Mouse (Mus musculus) spleen, postnatal 14 days (tissue): ENCODE results near the gene Trim27.

Experiments used
- DNase-seq, 2 experiments: peaks; one replicate each; pipeline ENCODE4 v3.0.0; 2021 to 2022; ENCODE audit warnings: low spot score in 2 of 2

Trim27 gene

DNA sequence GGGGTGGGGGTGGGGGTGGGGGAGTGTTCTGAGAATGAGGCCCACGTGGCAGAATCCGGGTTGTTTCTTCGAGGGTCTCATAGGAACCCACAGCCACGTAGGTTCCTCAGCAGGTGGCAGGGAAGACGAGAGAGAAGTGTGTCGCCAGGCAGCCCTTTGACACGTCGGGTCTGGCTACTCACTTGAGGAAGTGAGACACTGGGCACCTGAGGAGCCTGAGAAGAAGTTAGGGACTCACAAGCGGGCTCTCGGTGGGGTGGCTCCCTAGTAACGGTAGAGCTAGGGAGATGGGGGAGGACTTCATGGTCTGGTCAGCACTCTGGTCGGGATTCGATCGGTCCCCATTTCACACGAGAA, at the start of gene Trim27:
Trim27 (plus strand) TSS at position 79 of the 357 bp plus-strand sequence.
- no peak for DNase-seq

DNA sequence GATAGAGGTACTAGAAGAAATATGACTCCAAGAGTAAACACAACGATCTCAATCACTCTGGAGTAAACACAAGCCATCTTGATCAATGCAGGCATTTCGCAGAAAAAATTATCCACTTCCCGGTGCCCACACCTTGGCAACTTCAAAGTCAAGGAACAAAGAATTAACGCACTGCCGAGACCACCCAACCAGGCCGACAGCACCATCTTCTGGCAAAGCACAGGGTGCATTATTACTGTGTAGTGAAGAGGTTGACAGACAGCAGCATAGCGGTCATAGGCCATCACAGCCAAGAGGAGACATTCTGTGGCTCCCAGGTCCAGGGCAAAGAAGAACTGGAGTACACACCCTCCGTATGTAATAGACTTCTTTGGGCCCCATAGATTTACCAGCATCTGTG, 36.8 kb upstream of the Trim27 start:
- no peak for DNase-seq

DNA sequence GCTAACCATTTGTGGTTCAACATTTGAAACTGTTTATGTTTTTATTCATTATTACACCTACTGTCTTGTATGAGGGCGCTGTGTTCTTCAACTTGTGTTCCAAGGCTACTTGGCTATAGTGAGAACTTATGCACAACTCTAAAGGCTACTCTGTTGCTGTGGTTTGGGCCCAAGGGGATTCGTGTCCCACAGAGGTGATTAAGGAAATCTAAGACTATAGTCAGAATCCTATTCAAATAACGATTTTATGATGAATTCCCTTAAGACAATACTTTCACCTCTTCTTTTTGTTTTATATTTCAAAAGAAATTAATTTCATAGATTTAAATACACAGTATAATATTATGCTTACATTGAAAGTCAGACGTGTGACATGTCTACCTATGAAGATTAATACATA, 33.5 kb upstream of the Trim27 start, which contains the start of gene Olfr1368:
Olfr1368 (minus strand) TSS at position 101 of the 400 bp plus-strand sequence.
- no peak for DNase-seq

DNA sequence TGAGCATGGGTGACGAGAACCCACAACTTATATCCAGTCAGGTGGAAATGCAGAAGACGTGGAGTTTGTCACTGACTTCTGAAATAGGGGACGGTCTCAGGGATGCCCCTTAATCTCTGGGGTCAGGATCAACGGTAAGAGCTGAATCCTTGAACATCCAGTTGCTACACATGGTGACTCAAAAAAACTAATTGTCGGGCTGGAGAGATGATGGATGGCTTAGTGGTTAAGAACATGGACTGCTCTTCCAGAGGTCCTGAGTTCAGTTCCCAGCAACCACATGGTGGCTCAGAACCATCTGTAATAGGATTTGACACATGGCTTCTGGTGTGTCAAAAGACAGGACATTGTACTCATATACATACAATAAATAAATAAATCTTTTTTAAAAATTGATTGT, 23.4 kb upstream of the Trim27 start:
- no peak for DNase-seq

GRCm38 (mm10) chr13:21158071-21158470, 21.2 kb upstream of the Trim27 start:
- no peak for DNase-seq

GRCm38 (mm10) chr13:21158785-21159474, 20.3 kb upstream of the Trim27 start:
- DNase-seq: peak; percentile 67 to 81

DNA sequence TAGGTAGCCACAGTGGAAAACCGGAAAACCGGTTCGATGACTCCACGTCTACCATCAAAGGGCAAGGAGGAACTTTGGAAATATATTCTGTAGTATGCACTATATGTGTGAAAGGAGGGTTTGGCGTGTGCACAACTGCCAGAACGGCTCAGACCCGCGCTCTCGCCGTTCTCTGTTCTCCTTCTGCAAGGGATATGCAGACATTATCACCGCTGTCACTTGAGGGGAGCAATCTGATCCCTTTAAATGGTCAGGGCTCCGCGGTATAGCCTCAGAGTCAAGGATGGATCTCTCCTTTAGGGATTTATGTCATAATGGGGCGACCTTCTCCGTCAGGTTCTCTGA, 19.8 kb upstream of the Trim27 start:
- DNase-seq: no peak

DNA sequence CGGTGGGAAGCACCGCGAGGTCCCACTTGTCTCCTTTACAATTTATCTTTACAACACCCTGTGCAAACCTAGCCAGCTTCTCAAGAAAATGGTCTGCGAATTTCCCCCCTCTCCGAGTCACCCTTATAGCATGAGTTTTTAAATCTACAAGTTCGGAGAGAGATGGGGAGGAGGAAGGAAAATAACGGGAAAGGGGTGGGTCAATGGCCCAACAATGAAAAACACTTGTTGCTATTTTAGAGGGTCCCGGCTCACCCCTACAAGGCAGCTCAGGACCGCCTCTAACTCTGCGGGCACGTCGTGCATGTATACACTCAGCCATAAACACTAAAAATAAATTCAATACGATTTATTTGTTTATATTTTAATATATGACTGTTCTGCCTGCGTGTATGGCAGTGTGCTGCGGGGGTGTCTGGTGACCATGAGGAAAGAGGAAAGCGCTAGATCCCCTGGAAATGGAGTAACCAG, 19.2 kb upstream of the Trim27 start:
- DNase-seq: no peak

GRCm38 (mm10) chr13:21160657-21161590, 18.3 kb upstream of the Trim27 start:
- DNase-seq: peak; percentile 83 to 89

- DNase-seq: no peak
Observed at GRCm38 (mm10) chr13:21161591-21161990, 17.7 kb upstream of the Trim27 start.

GRCm38 (mm10) chr13:21162591-21162990, 16.7 kb upstream of the Trim27 start:
- DNase-seq: no peak

GRCm38 (mm10) chr13:21166936-21167909, 12.0 kb upstream of the Trim27 start:
- peak; percentile 66 to 78 for DNase-seq

- no peak for DNase-seq
Observed at GRCm38 (mm10) chr13:21167910-21168300, 11.3 kb upstream of the Trim27 start.

DNA sequence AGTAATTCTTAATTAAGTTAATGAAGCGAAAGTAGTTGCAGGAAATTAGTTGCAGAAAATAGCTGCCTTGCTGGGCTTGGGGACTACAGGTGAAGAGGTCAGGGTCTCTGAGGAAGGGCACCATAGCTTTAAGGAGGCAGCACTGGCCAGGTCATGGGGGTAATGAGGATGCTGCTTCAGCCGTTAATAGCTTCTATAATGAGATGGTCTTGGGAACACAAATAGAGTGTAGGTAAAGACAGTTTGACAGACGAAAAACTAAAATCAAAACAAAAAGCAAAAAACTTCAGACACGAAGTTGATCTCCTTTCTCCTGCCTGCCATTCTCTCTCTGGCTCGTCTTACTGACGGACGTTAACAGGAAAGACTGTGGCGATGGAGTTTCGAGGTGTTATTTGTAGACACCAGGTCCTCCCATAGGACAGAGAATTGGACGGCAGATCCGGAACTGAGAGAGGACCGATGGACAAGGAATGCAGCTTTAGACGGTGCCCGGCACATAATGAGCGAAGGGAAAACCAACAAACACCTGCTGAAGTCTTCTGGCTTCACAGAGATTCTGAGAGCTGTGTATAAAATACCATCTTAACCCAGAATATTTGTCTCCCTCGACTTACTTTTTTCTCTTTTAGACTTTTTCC, 10.8 kb upstream of the Trim27 start:
- no peak for DNase-seq

DNA sequence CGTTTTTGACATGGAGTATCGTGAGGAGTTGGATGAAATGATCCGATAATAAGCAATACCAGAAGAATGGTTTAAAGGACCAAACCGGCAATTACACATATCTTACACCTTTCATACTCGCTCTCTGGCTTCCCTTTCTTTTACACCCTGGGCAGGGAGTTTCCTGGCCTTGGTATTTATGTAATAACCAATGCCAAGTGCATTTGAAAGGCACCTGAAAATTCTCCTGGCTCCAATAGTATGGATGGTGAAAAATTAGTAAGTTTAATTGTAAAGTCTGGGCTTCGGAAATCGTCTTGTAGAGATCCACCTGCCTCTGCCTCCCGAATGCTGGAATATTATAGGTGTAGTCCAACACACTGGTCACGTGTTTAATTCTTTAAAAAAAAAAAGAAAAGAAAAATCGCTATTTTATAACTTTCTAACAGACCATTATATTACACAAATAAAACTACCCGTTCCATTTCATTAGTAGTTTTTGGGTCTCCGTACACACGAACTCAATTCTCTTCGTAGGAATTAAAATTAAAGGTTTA, 10.1 kb upstream of the Trim27 start:
- DNase-seq: no peak

GRCm38 (mm10) chr13:21169657-21170430, 9.4 kb upstream of the Trim27 start:
- peak; percentile 66 to 71 for DNase-seq

GRCm38 (mm10) chr13:21170431-21171155, 8.7 kb upstream of the Trim27 start:
- no peak for DNase-seq

- no peak for DNase-seq
Observed at GRCm38 (mm10) chr13:21171156-21171530, 8.1 kb upstream of the Trim27 start.

GRCm38 (mm10) chr13:21171600-21172150, 7.6 kb upstream of the Trim27 start:
- DNase-seq: no peak
